Mouse (Mus musculus) thymus, postnatal 25 days (tissue): ENCODE measurements around the gene 4930449I24Rik.
"Not testable (repeated sequence)": the region's sequence is repeated elsewhere in the genome, so short reads cannot be mapped to it uniquely, and the experiment has no call there.

Source experiments
- DNase-seq: peaks from one replicate; pipeline ENCODE4 v3.0.0; 2022

Gene 4930449I24Rik

GRCm38 (mm10) chr5:146502099-146502498 lies at the start of gene 4930449I24Rik:
Gene 4930449I24Rik, plus strand, starts transcription at chr5:146502399.
- not testable (repeated sequence) for DNase-seq

DNA sequence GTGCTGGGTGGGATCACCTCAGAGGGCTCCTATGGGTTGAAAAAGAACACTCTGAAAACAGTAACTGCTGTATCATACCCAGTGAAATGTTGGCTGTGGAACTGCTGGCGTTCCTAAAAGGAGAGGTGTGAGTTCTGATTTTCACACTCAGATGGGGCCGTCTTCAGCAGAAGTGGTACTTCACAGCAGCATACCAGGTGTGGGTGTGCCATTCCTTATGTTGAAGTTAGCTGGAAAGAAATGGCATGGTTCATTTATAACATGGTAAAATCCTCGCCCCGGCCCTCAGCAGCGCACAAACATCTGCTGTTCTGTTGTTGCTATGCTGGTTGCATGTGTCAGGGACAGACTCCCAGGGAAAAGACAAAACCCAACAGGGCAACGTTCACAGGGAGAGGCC lies 48.6 kb upstream of the 4930449I24Rik start:
- DNase-seq = no peak

- no peak for DNase-seq
Observed at GRCm38 (mm10) chr5:146461612-146462011, 40.6 kb upstream of the 4930449I24Rik start.

DNA sequence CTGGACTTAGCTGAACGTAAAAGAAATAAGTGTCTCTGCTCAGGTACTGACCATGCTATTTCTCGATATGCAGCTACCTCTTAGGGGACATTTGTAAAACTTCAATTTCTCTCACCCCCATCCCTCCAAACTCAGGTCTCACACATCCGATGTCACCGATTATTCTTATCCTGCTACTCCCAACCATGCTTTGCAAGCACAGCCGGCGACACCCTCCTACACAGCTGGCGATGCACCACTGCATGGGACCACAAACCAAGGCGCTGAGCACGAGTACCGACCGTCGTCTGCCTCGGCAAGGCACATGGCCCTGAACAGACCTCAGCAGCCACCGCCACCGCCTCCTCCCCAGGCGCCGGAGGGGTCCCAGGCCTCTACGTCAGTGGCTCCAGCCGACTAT lies 35.5 kb upstream of the 4930449I24Rik start:
- no peak for DNase-seq

DNA sequence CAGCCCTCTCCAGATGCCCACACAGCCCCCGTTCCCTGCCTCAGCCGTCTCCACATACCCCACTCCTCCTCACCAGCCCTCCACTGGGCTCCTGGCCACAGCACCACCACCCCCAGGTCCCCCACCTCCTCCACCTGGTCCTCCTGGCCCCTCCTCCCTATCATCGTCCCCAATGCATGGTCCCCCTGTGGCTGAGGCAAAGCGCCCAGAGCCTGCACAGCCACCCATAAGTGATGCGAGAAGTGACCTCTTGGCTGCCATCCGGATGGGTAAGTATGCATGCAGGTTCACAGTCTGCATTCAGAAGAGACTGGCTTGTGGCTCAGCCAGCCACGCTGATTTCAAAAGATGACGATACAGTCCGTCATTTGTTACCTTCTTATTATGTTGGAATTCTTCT lies 33.9 kb upstream of the 4930449I24Rik start:
- DNase-seq = no peak

DNA sequence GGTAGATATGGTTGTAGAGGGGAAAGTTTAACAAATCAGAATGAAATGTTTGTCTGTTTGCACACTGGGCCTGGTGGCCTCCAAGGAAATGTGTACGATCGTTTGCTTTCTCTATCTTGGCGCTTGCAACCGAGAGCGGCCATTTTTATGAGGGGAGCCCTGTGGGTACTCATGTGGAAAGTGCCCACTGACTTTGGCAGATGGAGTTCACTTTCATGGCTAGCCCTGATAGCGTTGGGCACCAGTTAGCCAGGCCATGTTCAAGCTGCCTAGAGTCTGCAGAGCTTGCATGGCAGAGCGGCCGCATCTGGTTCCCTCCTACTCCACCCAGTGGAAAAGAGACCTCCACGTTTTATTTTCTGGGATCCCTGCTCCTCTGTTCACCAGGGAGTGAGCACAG lies 31.4 kb upstream of the 4930449I24Rik start:
- no peak for DNase-seq

GRCm38 (mm10) chr5:146471311-146471710 lies 30.9 kb upstream of the 4930449I24Rik start:
- no peak for DNase-seq

DNA sequence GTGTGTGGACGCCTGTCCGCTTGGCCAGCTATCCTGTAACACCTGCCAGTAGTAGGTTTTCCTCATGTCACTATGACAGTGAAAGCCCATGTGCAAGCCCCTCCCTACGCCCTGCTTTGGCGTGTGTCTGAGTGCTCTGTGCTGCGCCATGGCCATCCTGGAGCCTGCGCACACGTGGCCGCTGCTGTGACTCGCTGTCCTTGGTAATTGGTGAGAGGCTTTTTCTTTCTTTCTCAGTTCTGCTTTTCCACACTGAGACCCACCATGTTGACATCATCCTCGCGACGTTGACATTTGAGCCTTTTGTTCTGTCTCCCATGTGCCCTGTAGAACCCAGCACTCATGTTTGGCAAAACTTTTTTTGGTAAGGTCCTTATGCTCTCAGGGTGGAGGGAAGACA lies 30.4 kb upstream of the 4930449I24Rik start:
- no peak for DNase-seq

GRCm38 (mm10) chr5:146479564-146479963 lies 22.6 kb upstream of the 4930449I24Rik start:
- peak; percentile 10 for DNase-seq

DNA sequence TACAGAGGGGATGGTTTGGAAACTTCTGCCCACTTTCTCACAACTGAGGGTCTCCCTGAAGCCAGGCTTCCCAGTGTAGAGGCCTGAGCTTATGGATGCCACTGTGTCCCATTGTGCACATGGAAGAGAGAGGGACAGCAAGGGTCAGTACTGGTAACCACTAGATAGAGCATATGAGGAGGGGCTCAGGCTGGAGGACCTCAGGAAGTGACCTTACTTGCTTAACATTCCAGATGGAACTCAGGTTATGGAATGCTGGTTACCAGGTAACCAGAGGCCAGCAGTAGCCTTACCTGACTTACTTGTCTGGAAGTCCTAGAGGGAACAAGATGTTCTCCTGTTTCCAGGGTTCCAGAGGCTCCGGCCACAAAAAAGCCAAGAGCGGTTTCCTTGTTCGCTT lies 20.5 kb upstream of the 4930449I24Rik start, which contains the start of gene Gm6408:
TSS of gene Gm6408 (plus strand) at position 301 of the 400 bp plus-strand sequence.
- DNase-seq = not testable (repeated sequence)

DNA sequence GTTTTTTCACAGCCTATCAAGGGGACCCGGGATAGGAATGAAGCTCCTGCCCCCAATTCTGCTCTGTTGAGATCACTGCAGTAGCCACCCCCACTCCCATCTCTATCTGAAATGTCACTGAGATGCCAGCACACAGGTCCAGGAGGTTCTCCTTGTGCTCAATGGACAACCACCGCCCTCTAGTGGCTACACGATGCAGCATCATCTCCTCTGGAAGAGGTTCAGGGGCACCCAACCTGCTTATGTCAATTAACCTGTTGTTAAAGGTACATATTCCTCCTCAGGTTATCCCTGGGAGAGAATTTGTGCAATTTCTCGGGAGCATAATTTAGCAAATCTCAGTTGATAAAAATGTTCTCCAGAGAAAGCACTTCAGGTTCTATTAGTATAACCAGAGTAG lies 13.2 kb upstream of the 4930449I24Rik start:
- DNase-seq = peak; percentile 25

GRCm38 (mm10) chr5:146491063-146491462 lies 11.1 kb upstream of the 4930449I24Rik start, which contains the start of gene Gm6370:
Gene Gm6370, plus strand, starts transcription at chr5:146491363.
- DNase-seq = not testable (repeated sequence)

- DNase-seq = not testable (repeated sequence)
Observed at GRCm38 (mm10) chr5:146513823-146514222, 11.6 kb downstream of the 4930449I24Rik start, which contains the start of gene Gm3402. Gene Gm3402, plus strand, starts transcription at chr5:146514123.

- DNase-seq = not testable (repeated sequence)
Observed at GRCm38 (mm10) chr5:146525501-146525900, 23.3 kb downstream of the 4930449I24Rik start, which contains the start of gene Gm3404. Gene Gm3404, plus strand, starts transcription at chr5:146525801.

- not testable (repeated sequence) for DNase-seq
Observed at GRCm38 (mm10) chr5:146537347-146537746, 35.1 kb downstream of the 4930449I24Rik start, which contains the start of gene Gm3409. Gene Gm3409, plus strand, starts transcription at chr5:146537647.
